Mouse (Mus musculus): ENCODE measurements at regions not wholly inside any gene's neighbourhood (a gene's known extent, or its start where the extent isn't known, plus 50 kb on each side); places are given as distances from the start of the nearest gene placed in this dataset.

DNA sequence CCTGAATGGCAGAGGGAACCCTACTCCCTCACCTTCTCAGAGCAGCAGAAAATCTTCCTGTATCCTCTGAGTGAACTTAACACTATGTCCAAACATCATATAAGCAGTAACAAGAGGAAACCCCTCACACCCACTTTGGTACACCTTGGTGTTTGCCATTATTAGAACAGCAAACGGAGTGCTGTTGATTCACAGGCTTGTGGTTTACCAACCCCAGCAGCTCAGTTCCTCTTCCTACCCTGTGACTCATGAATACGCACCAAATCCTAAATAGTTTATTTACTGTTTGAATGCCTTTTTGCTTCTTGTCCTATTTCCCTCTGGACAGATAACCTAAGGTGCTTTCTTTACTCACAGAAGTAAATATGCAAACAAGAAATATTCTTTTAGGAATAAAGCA is 233.3 kb downstream of the Foxa2 start:
- in situ Hi-C loops (cut with MboI, MseI), result no loop called here

DNA sequence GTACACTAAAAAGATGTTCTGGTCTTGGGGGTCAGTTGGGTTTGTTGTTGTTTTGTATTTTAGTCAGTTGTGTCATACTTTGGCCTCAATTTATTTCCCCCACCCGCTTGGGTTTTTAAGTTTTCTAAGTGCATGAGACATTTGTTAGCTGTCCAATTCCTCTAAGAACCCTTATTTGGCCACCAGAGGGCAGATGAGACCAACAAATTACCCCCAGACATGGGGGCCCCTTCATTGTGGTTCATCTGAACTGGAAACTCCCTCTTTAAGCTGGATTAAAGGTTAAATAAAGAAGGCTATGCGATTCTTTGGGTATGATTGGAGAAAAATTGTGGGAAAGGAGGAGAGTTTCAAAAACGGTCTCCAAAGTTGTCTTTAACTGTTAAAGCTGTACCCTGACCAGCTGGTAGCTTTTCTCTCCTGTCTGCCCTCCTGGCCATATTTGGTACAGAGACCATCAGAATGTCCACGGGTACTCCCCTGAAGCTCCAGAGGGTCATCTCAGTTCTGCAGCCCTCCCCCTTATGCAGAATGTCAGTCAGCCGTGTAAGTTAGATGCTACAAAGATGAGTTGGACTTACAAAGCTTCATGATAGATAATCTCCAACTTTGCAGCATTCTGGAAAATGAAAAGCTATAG is 238.6 kb downstream of the Foxa2 start:
- in situ Hi-C loops (cut with MboI, MseI), result no loop called here

GRCm38 (mm10) chr2:147803102-147803501 is 243.7 kb downstream of the Foxa2 start:
- in situ Hi-C loops (cut with MboI, MseI), result no loop called here

- in situ Hi-C loops (cut with MboI, MseI), result no loop called here
Measured at GRCm38 (mm10) chr2:147791434-147791833, 255.3 kb downstream of the Foxa2 start.

- in situ Hi-C loops (cut with MboI, MseI), result no loop called here
Measured at GRCm38 (mm10) chr2:147789877-147790276, 256.9 kb downstream of the Foxa2 start.

DNA sequence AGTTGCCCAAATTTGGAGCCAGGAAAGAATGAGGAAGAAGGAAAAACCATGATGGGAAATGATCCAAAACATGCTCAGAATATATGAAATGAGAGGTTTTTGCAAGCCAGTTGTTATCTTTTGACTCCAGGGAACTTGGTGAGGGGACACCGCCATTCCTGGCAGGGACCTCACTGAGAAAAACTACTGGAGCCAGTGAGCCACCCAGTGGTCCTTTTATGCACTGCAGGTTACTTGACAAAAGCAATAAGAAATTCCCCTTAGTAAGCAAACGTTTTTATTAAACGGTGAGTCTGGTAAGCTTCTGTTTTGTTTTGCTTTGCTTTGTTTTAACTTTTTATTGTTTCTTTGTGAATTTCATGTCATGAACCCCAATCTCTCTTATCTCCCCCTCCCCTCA is 257.5 kb downstream of the Foxa2 start:
- in situ Hi-C loops (cut with MboI, MseI), result no loop called here

DNA sequence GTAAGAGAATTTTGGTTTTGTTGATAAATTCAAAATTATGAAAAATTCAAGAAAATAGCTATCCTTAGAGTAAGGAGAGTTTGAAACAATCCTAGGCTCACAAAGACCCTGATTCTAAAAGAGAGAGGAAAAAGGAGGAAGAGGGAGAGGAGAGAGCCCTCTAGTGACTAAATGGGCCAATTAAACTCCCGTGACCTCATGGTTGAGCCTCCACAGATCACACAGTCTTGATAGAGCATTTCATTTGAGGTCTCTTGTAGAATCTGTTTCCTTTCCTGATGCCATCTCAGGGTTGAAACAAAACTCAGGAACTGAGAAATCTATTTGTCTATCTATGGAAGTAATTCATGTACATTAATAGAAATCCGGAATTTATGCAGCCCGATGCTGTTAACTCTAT is 258.8 kb downstream of the Foxa2 start:
- in situ Hi-C loops (cut with MboI, MseI), result no loop called here

DNA sequence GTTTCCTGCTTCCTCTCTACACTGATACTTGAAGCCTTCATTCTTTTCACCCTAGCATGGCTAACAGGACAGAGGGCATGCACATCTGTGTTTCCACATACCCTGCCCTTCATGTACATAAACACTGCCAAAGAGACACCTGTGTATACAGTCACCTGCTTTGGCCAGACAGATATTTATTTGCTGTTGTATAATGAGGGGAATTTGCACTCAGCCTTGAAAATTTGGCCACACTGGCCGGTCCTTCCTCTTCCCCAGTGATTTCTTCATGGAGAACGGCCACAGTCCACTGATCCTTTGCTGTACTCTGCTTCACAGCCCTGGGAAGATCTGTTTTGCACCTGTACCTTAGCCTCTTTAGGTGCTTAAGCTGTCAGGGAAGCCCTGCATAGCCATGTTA is 264.3 kb downstream of the Foxa2 start:
- in situ Hi-C loops (cut with MboI, MseI), result no loop called here

GRCm38 (mm10) chr2:147776316-147776715 is 270.5 kb downstream of the Foxa2 start:
- in situ Hi-C loops (cut with MboI, MseI), result no loop called here

DNA sequence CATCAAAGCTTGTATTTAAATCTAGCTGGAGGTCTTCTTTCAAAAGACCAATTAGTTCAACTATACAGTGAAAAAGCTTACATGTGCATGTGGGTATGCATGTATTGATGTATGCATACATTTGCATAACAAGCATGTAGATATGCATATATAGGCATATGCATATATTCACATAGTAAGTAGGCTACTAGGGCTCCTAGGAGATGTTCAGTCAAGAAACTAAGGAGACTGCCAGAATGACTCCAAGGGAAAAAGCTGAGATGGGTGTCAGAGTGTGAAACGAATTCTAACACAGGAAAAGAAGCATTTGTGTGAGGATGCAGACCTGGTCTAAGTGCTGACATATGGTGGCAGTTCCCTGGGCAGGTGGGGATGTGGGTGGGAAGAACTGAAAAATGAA is 274.2 kb downstream of the Foxa2 start:
- in situ Hi-C loops (cut with MboI, MseI), result no loop called here

DNA sequence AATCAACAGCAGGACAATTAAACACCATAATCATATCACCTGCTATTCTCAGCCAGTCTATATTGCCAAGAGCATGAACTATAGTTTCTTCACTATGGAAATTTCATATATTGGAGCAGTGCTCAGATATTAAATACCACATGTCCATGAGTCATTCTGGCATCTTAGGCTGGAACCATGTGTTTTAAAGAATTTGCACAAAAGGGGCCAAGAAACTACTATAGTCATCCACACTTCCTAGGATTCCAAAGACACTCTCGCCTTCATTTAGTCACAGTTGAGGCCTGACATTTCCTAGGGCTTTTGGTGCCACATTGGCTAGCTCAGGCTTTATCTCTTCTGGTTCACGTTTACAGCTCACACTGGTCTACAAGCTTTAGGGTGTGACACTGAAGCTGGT is 293.7 kb downstream of the Foxa2 start:
- in situ Hi-C loops (cut with MboI, MseI), result no loop called here

DNA sequence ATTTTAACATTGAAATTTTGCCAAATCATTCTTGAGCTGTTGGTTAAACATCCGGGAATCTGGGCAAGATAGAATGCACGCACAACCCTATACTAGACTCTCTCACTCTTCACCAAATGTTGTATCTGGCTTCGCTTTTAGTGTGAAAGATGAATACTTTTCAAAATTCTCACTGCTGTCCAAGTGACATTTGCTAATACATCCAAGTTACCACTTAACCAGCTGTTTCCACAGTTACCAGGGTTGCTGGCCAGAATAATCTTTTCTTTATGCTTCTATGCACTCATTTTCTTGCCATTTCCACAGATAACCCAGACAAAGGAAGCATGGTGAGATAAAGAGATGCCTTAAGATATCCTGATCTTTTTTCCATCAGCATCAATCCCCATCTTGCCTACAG is 294.9 kb downstream of the Foxa2 start:
- in situ Hi-C loops (cut with MboI, MseI), result no loop called here

DNA sequence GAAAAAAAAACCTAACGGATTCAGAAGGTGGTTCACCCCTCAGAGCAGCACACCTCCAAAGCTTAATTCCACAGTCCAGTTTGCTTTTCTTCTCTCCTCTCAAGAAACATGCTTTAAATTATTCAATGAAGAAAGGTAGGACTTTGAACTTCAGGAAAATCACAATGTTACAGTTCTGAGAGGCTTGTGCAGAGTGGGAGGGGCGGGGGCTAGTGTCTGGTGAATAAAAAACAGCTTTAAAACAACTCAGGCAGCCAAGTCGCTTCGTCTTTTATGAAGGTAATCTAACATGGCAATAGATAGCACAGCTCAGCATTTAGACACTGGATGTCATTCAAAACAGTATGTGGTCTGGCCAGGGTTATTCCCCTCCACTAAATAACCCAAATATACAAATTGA is 298.8 kb downstream of the Foxa2 start:
- in situ Hi-C loops (cut with MboI, MseI), result loop anchor here (25.0 kb wide), 1 partner anchor 361 kb away; no protein-coding TSS in a partner anchor

GRCm38 (mm10) chr2:147743908-147744307 is 302.9 kb downstream of the Foxa2 start:
- in situ Hi-C loops (cut with MboI, MseI), result loop anchor here (25.0 kb wide), 1 partner anchor 357 kb away; no protein-coding TSS in a partner anchor

GRCm38 (mm10) chr2:147738307-147738872 is 308.4 kb downstream of the Foxa2 start:
- in situ Hi-C loops (cut with MboI, MseI), result loop anchor here (25.0 kb wide), 1 partner anchor 351 kb away; no protein-coding TSS in a partner anchor

DNA sequence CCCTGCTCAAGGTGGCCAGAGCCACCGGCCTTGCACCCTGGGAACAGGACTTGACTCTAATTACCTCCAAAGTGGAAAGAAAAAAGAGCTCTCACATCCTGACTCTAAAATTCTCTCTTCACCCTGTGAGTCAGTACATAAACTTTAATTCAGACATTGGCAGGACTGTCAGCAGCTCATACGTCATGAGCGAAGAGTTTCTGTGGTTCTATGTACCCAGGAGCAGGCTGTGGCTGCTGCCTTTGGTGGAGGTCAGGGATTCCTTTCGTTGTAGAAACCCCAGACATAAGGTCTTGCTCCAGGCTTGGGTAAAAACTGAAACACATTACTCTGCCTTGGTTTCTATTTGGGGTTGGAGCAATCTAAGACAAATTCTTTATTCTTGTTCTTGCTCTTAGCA is 319.4 kb downstream of the Foxa2 start:
- in situ Hi-C loops (cut with MboI, MseI), result loop anchor here (25.0 kb wide), 1 partner anchor 340 kb away; no protein-coding TSS in a partner anchor

DNA sequence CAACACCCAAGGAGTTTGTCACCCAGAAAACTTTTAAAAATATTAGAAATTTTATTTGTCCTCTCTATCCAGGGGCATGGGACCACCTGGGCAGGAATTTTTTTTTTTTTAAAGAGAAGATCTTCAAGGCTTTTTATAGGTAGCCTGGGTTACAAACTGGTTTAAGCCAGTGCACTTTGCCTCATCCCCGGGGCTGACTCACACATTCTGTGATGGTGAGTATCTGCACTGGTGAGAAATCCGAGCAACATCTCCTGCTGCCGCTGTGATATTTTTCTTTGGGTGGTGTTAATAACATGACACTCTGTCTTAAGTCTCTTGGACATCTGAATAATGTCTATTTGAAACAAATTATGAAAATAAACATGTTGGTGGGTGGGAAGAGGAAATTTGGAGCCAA is 327.8 kb downstream of the Foxa2 start:
- in situ Hi-C loops (cut with MboI, MseI), result no loop called here

DNA sequence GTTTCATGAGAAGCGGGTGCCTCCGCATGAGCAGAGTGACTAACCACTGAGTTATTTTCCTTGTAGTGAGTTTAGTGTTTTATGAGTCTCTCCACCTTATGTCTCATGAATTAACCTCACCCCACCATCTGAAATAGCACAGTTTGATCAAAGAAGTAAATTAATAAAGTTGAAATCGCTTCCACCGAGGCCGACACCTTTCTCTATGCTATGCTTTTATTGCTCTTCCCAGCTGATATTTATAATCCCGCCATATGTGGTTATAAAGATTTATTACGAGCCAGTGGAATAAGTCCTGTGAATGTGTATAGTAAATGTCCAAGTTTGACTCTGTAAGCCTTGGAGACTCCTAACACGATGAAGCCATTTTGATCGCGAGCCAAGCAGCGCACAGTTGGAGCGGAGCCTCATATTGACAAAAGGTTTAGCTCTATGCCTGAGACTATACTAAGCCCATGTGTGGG is 329.3 kb downstream of the Foxa2 start:
- in situ Hi-C loops (cut with MboI, MseI), result no loop called here

- in situ Hi-C loops (cut with MboI, MseI), result no loop called here
Measured at GRCm38 (mm10) chr2:147715791-147716190, 331.0 kb downstream of the Foxa2 start.

- in situ Hi-C loops (cut with MboI, MseI), result no loop called here
Measured at GRCm38 (mm10) chr2:147710593-147711265, 336.0 kb downstream of the Foxa2 start.

- in situ Hi-C loops (cut with MboI, MseI), result no loop called here
Measured at GRCm38 (mm10) chr2:147709799-147710198, 337.0 kb downstream of the Foxa2 start.

- in situ Hi-C loops (cut with MboI, MseI), result no loop called here
Measured at GRCm38 (mm10) chr2:147707156-147707555, 339.6 kb downstream of the Foxa2 start.

DNA sequence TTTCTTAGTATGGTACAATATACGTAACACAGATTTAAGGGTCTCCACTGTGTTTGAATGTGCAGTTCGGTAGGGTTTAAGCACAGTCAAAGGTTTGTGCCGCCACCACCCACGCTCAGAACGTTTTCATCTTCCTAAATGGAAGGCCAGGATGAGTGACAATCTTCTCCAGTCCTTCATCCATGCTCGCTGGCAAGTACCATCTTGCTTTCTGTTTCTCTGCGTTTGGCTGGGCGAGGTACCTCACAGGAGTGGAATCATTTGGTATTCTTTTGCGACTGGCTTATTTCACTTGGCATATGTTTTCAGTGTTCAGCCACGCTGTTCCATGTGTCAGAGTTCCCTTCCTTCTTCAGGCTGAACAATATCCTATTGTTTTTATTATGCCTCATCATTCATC is 342.3 kb downstream of the Pax1 start:
- in situ Hi-C loops (cut with MboI, MseI), result no loop called here
